Comparison of ENCODE assay signal across 8 mouse cellular contexts in genomic region chr4:148805161-148805810, GRCm38 (mm10). TPM values are rescaled to one million over a fixed set of nuclear protein-coding genes. Genes with fewer than 3 reads are reported as not detected.
DNase-seq lines count a peak whose midpoint lies in the region; ATAC-seq and TF ChIP-seq lines count a peak whose summit lies in the region.

No protein-coding gene starts in this region.

- H3K4me2 ChIP-seq in forebrain, embryonic 16.5 days (ENCODE audit: low read length), result peak overlapping the region; percentile 71
- H3K4me2 ChIP-seq in intestine, embryonic 14.5 days (ENCODE audit: low read length), result peak overlapping the region; percentile 99
- peak overlapping the region; percentile 99 for H3K4me2 ChIP-seq in lung, embryonic 14.5 days
- peak overlapping the region; percentile 88 for H3K4me2 ChIP-seq in stomach, postnatal 0 days (replicated peaks; ENCODE audit: low read depth)

- TF ChIP-seq EP300 in stomach, postnatal 0 days (optimal IDR thresholded peaks at IDR 0.05), result no peak

- peaks cover 33% of the 10 kb centered on the region for H3K4me1 ChIP-seq in forebrain, embryonic 16.5 days (replicated peaks; ENCODE audit: control insufficient read depth, insufficient read depth, low read length)
- peaks cover 22% of the 10 kb centered on the region for H3K4me1 ChIP-seq in intestine, embryonic 14.5 days (replicated peaks; ENCODE audit: control insufficient read depth, insufficient read depth, low read length)
- H3K4me1 ChIP-seq in lung, embryonic 14.5 days (ENCODE audit: insufficient read depth), result no peaks in the 10 kb centered on the region
- H3K4me1 ChIP-seq in stomach, postnatal 0 days (replicated peaks; ENCODE audit: control insufficient read depth, insufficient read depth), result no peaks in the 10 kb centered on the region; the same call in 1 of the 2 replicates

- H3K27ac ChIP-seq in forebrain, embryonic 16.5 days (ENCODE audit: low read length), result no peak overlapping the region
- H3K27ac ChIP-seq in intestine, embryonic 14.5 days (ENCODE audit: low read depth), result no peak overlapping the region
- peak overlapping the region; percentile 48; the same call in 1 of the 2 replicates for H3K27ac ChIP-seq in lung, embryonic 14.5 days (ENCODE audit: low read depth)
- H3K27ac ChIP-seq in stomach, postnatal 0 days (replicated peaks), result peak overlapping the region; percentile 90

- no peaks in the 10 kb centered on the region for H3K36me3 ChIP-seq in forebrain, embryonic 16.5 days (ENCODE audit: control insufficient read depth, insufficient read depth)
- H3K36me3 ChIP-seq in intestine, embryonic 14.5 days (ENCODE audit: control insufficient read depth, insufficient read depth, low read length), result no peaks in the 10 kb centered on the region
- no peaks in the 10 kb centered on the region for H3K36me3 ChIP-seq in lung, embryonic 14.5 days (ENCODE audit: insufficient read depth)
- no peaks in the 10 kb centered on the region for H3K36me3 ChIP-seq in stomach, postnatal 0 days (ENCODE audit: control insufficient read depth, insufficient read depth, low read length)

- peaks cover 63% of the 10 kb centered on the region for H3K27me3 ChIP-seq in forebrain, embryonic 16.5 days (replicated peaks; ENCODE audit: control insufficient read depth, insufficient read depth, low read length)
- H3K27me3 ChIP-seq in intestine, embryonic 14.5 days (replicated peaks; ENCODE audit: control insufficient read depth, insufficient read depth, low read length), result peaks cover 47% of the 10 kb centered on the region
- H3K27me3 ChIP-seq in lung, embryonic 14.5 days (ENCODE audit: insufficient read depth, low read length), result peaks cover 59% of the 10 kb centered on the region
- no peaks in the 10 kb centered on the region for H3K27me3 ChIP-seq in stomach, postnatal 0 days (ENCODE audit: control insufficient read depth, insufficient read depth, low read length)

- peak overlapping the region; percentile 42 for H3K4me3 ChIP-seq in forebrain, embryonic 16.5 days (replicated peaks; ENCODE audit: low read length)
- peak overlapping the region; percentile 74 for H3K4me3 ChIP-seq in intestine, embryonic 14.5 days (ENCODE audit: low read depth, low read length)
- peak overlapping the region; percentile 65 for H3K4me3 ChIP-seq in lung, embryonic 14.5 days (ENCODE audit: low read depth, low read length)
- H3K4me3 ChIP-seq in stomach, postnatal 0 days (ENCODE audit: low read depth, low read length), result peak overlapping the region; percentile 87

- H3K9ac ChIP-seq in forebrain, embryonic 16.5 days (replicated peaks; ENCODE audit: low read depth, low read length), result peak overlapping the region; percentile 6; the same call in 1 of the 2 replicates
- peak overlapping the region; percentile 49 for H3K9ac ChIP-seq in intestine, embryonic 14.5 days (ENCODE audit: low read length)
- peak overlapping the region; percentile 56 for H3K9ac ChIP-seq in lung, embryonic 14.5 days
- H3K9ac ChIP-seq in stomach, postnatal 0 days (ENCODE audit: low read length), result peak overlapping the region; percentile 81

- TF ChIP-seq CTCF in lung, embryonic 14.5 days (IDR thresholded peaks at IDR 0.05; ENCODE audit: low read depth), result no peak
- no peak for TF ChIP-seq CTCF in stomach, postnatal 0 days (IDR thresholded peaks at IDR 0.05; ENCODE audit: low read depth)

- 0 out of 2 replicates have a peak, but pooled peaks have one; percentile 1 for ATAC-seq in forebrain, embryonic 16.5 days
- ATAC-seq in intestine, embryonic 14.5 days (replicated peaks; ENCODE audit: low FRiP score, low TSS enrichment, low read depth), result no peak
- ATAC-seq in lung, embryonic 14.5 days (ENCODE audit: insufficient read depth), result no peak
- ATAC-seq in stomach, postnatal 0 days (ENCODE audit: low FRiP score, low TSS enrichment), result no peak
- ATAC-seq in inflammation-experienced regulatory T-cells, adult 6 months, result no peak

- no peaks in the 10 kb centered on the region for H3K9me3 ChIP-seq in forebrain, embryonic 16.5 days (ENCODE audit: control insufficient read depth, low read length)
- no peaks in the 10 kb centered on the region for H3K9me3 ChIP-seq in intestine, embryonic 14.5 days (ENCODE audit: control insufficient read depth, low read length)
- H3K9me3 ChIP-seq in lung, embryonic 14.5 days (ENCODE audit: low read depth, low read length), result no peaks in the 10 kb centered on the region
- no peaks in the 10 kb centered on the region for H3K9me3 ChIP-seq in stomach, postnatal 0 days (ENCODE audit: control insufficient read depth, low read length)

- WGBS in forebrain, embryonic 16.5 days, result under 1% methylated on average over 42 of the region's 42 CpGs
- WGBS in intestine, embryonic 14.5 days, result 1% methylated on average over 42 of the region's 42 CpGs
- under 1% methylated on average over 42 of the region's 42 CpGs for WGBS in lung, embryonic 14.5 days
- WGBS in stomach, postnatal 0 days, result 2% methylated on average over 42 of the region's 42 CpGs

- peak; percentile 28 for DNase-seq in ovary, postnatal 36 days (ENCODE audit: low spot score)
- no peak for DNase-seq in ovary, postnatal 14 days (ENCODE audit: low spot score)
- DNase-seq in intestine, embryonic 14.5 days (ENCODE audit: low spot score), result peak; percentile 75
- DNase-seq in lung, embryonic 14.5 days, result peak; percentile 34
- peak; percentile 54 for DNase-seq in stomach, postnatal 0 days (ENCODE audit: low spot score)
- no peak for DNase-seq in layer of hippocampus, adult 9-10 months (ENCODE audit: low spot score)

RNA-seq across cellular contexts. Expression of gene Casz1, which starts 1.1 kb away (rescaled TPM):
- 0.98 and 1.0 TPM in 2 replicates for polyA plus RNA-seq in forebrain, embryonic 16.5 days (2015; fragmentation: Nextera tagmentation; extraction: Ambion mirVana)
- polyA plus RNA-seq in intestine, embryonic 14.5 days (2014; fragmentation: Nextera tagmentation; extraction: Ambion mirVana), result 6.6 and 7.8 TPM in 2 replicates
- polyA plus RNA-seq in lung, embryonic 14.5 days (2014; fragmentation: Nextera tagmentation; extraction: Ambion mirVana), result 6.9 and 8.3 TPM in 2 replicates
- polyA plus RNA-seq in stomach, postnatal 0 days (2015; fragmentation: Nextera tagmentation; extraction: Ambion mirVana), result 9.4 and 10.3 TPM in 2 replicates
- 1 to 10 TPM in 1 of 3 experiments, under 1 TPM in 2; 0.58 to 1.8 (median 0.80) TPM for polyA plus RNA-seq in inflammation-experienced regulatory T-cells, adult 6 months (2017; shearing (Covaris generic))

Comparison
In these comparisons a context has a peak if more than half of its experiments do, and no peak if none do; other contexts are left out.
1. DNase-seq: peak in ovary, postnatal 36 days (single experiment), intestine, embryonic 14.5 days (single experiment), lung, embryonic 14.5 days (single experiment) and stomach, postnatal 0 days (single experiment); none in ovary, postnatal 14 days (single experiment) and layer of hippocampus, adult 9-10 months (single experiment).
2. H3K27ac ChIP-seq: peak in lung, embryonic 14.5 days (single experiment) and stomach, postnatal 0 days (single experiment); none in forebrain, embryonic 16.5 days (single experiment) and intestine, embryonic 14.5 days (single experiment).
3. H3K9ac ChIP-seq: peak in every context shown above with its lines; median percentile 81 in stomach, postnatal 0 days; 56 in lung, embryonic 14.5 days; 49 in intestine, embryonic 14.5 days; 6 in forebrain, embryonic 16.5 days.
4. Peak in every context shown above with its lines, with median percentiles within 50 percentile points of each other: H3K4me2 ChIP-seq and H3K4me3 ChIP-seq.